Mouse (Mus musculus): ENCODE results near the gene St3gal2. TPM values are rescaled to one million over a fixed set of nuclear protein-coding genes. Genes with fewer than 3 reads are reported as not detected.
A peak's percentile ranks its signal among the peaks of the same experiment; 100 is the strongest.

The St3gal2 gene
- polyA plus RNA-seq (2015; fragmentation: Nextera tagmentation; extraction: Ambion mirVana): 28.0 and 29.2 TPM in 2 replicates

GRCm38 (mm10) chr8:110919341-110920031 lies at the start of gene St3gal2:
Gene St3gal2, plus strand, starts transcription at chr8:110919922.
- H3K9ac ChIP-seq: peak within 1 kb of the TSS; percentile 74
- WGBS: under 1% methylated on average over 28 of the region's 36 CpGs
- peaks cover 30% of the 10 kb centered on the region for H3K4me1 ChIP-seq
- H3K36me3 ChIP-seq (replicated peaks): no peaks in the 10 kb centered on the region
- H3K27ac ChIP-seq: peak within 1 kb of the TSS; percentile 86
- peak within 1 kb of the TSS; percentile 62 for H3K4me3 ChIP-seq
- no peaks in the 10 kb centered on the region for H3K9me3 ChIP-seq
- H3K27me3 ChIP-seq (replicated peaks): no peaks in the 10 kb centered on the region
- ATAC-seq (replicated peaks): peak; percentile 99
- peak within 1 kb of the TSS; percentile 76 for H3K4me2 ChIP-seq

DNA sequence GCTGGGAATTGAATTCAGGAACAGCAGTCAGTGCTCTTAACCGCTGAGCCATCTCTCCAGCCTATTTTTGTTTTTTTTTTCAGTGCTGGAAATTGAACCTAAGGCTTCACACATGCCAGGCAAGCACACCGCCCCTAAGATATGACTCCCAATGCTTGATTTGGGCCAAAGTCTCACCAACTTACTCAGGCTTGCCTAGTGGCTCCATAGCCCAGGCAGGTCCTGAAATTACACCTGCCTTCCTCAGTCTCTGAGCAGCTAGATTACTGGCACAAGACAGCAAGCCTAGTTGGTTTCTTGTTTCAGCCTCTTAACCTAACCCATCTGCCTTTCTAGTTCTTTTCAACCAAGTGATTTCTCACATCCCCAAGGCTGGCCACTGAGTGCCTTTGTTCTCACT lies 49.2 kb upstream of the St3gal2 start:
- Histone ChIP-seq H3K36me3 (replicated peaks) (peaks cover 71% of the 10 kb centered on the region), H3K27ac (no peak overlapping the region), H3K9me3 (no peaks in the 10 kb centered on the region), H3K4me1 (no peaks in the 10 kb centered on the region), H3K27me3 (replicated peaks) (no peaks in the 10 kb centered on the region), H3K4me3 (no peak overlapping the region), H3K9ac (no peak overlapping the region), H3K4me2 (no peak overlapping the region)
- ATAC-seq (replicated peaks): no peak
- WGBS: 93% methylated on average over 2 of the region's 2 CpGs

- Histone ChIP-seq H3K9ac (no peak overlapping the region), H3K9me3 (no peaks in the 10 kb centered on the region), H3K27ac (no peak overlapping the region), H3K36me3 (replicated peaks) (peaks cover 80% of the 10 kb centered on the region), H3K27me3 (replicated peaks) (no peaks in the 10 kb centered on the region), H3K4me3 (no peak overlapping the region), H3K4me2 (no peak overlapping the region), H3K4me1 (no peaks in the 10 kb centered on the region)
- no peak for ATAC-seq (replicated peaks)
- WGBS: 92% methylated on average over 4 of the region's 4 CpGs
Measured at GRCm38 (mm10) chr8:110877862-110878261, 41.9 kb upstream of the St3gal2 start.

DNA sequence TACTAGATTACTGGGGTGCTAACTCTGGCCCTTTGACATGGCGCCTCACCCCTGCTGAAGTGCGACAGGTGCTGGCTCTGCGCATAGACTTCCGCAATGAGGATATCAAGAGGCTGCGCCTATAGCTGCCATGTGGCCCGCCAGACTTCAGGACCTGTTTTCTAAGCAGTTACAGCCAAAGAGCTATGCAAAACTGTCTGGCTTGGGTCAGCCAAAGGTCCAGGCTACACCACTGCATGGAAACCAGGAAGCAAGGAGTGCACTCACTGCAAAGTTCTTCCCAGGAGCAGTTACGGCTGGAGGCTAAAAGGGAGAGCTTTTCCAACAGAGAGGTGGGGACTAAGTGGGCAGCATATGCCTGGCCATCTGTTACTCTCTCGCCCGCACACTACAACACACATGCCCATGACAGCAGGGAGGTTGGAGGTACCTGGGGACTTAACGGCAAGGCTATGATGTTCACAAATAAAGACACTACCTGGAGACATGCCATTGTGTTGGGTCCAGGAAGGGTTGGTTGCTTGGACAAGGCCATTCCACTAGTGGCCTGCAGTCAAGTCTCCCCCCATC lies 37.9 kb upstream of the St3gal2 start:
- no peak for ATAC-seq (replicated peaks)
- peaks cover 61% of the 10 kb centered on the region for H3K36me3 ChIP-seq (replicated peaks)
- no peak overlapping the region for H3K4me2 ChIP-seq
- H3K9ac ChIP-seq: no peak overlapping the region
- no peaks in the 10 kb centered on the region for H3K9me3 ChIP-seq
- H3K4me3 ChIP-seq: no peak overlapping the region
- H3K27ac ChIP-seq: no peak overlapping the region
- H3K4me1 ChIP-seq: no peaks in the 10 kb centered on the region
- 92% methylated on average over 10 of the region's 10 CpGs for WGBS
- no peaks in the 10 kb centered on the region for H3K27me3 ChIP-seq (replicated peaks)

GRCm38 (mm10) chr8:110883824-110884223 lies 35.9 kb upstream of the St3gal2 start:
- Histone ChIP-seq H3K4me1 (no peaks in the 10 kb centered on the region), H3K27ac (no peak overlapping the region), H3K4me3 (no peak overlapping the region), H3K4me2 (no peak overlapping the region), H3K27me3 (replicated peaks) (no peaks in the 10 kb centered on the region), H3K9ac (no peak overlapping the region), H3K36me3 (replicated peaks) (peaks cover 45% of the 10 kb centered on the region), H3K9me3 (no peaks in the 10 kb centered on the region)
- 94% methylated on average over 18 of the region's 18 CpGs for WGBS
- ATAC-seq (replicated peaks): no peak

- Histone ChIP-seq H3K4me1 (no peaks in the 10 kb centered on the region), H3K4me3 (no peak overlapping the region), H3K9me3 (no peaks in the 10 kb centered on the region), H3K36me3 (replicated peaks) (peaks cover 21% of the 10 kb centered on the region), H3K4me2 (no peak overlapping the region), H3K27ac (no peak overlapping the region), H3K27me3 (replicated peaks) (no peaks in the 10 kb centered on the region), H3K9ac (no peak overlapping the region)
- WGBS: 88% methylated on average over 3 of the region's 3 CpGs
- ATAC-seq (replicated peaks): no peak
Measured at GRCm38 (mm10) chr8:110886634-110887033, 33.1 kb upstream of the St3gal2 start.

DNA sequence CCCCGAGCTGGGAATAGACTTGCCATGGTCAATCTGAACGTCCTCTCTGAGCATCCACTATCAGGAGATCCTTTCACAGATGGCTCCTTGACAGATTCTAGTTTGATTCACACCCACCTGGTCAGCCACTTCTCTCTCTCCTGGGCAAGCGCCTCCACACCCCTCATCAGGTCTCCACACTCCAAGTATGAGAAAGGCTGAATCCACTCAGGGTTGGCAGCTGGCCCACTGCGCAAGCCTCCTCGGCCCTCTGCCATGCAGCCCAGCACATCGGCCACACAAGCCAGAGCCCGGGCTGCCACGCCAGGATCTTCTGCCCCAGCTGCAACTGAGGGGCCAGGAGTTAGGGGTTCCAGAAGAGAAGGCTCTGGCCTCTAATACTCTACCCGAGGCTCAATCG lies 32.2 kb upstream of the St3gal2 start:
- Histone ChIP-seq H3K4me1 (no peaks in the 10 kb centered on the region), H3K4me2 (no peak overlapping the region), H3K27ac (no peak overlapping the region), H3K36me3 (replicated peaks) (peaks cover 13% of the 10 kb centered on the region), H3K4me3 (no peak overlapping the region), H3K9ac (no peak overlapping the region), H3K9me3 (no peaks in the 10 kb centered on the region), H3K27me3 (replicated peaks) (no peaks in the 10 kb centered on the region)
- WGBS: 94% methylated on average over 10 of the region's 10 CpGs
- no peak for ATAC-seq (replicated peaks)

DNA sequence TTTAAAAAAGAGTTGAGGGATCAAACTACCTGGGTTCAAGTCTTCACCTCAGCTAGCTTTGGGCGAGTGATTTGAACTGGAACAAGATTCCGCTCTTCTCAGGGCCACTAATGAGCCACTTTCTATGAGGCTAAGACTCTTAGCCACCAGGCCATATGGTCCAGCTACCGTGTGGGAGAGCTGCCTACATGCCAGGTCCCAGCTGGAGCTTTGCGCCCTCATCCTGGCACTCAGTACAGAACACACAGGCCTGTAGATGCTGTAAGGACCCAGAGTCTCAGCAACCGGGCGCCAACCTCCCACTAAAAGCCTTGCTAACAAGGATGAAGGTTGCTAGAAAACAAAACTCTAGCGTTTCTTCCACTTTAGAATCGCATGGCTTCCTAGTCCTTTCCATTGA lies 31.3 kb upstream of the St3gal2 start:
- H3K4me1 ChIP-seq: no peaks in the 10 kb centered on the region
- no peak overlapping the region for H3K27ac ChIP-seq
- peaks cover 4% of the 10 kb centered on the region for H3K36me3 ChIP-seq (replicated peaks)
- H3K9ac ChIP-seq: no peak overlapping the region
- no peaks in the 10 kb centered on the region for H3K27me3 ChIP-seq (replicated peaks)
- ATAC-seq (replicated peaks): no peak
- no peak overlapping the region for H3K4me3 ChIP-seq
- H3K9me3 ChIP-seq: no peaks in the 10 kb centered on the region
- no peak overlapping the region for H3K4me2 ChIP-seq
- WGBS: 91% methylated on average over 8 of the region's 8 CpGs

DNA sequence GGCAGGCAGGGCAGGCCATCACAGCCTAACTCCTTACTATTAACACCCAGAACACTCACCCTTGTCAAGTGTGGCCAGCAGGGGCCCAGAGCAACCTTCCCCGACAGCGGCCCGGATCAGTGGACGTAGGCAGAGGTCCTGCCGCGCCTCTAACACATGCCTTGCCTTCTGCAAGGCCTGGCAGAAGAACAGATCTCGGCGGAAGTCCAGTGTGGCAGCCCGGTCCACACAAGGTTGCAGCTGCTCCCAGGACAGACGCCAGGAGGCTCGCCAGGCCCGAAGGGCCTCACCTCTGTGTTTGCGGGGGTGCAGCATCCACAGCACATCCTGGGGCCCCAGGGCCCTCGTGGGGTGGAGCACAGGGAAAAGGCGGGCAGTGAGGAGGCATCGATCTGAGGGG lies 30.9 kb upstream of the St3gal2 start:
- no peak for ATAC-seq (replicated peaks)
- WGBS: 92% methylated on average over 16 of the region's 16 CpGs
- no peak overlapping the region for H3K9ac ChIP-seq
- H3K27ac ChIP-seq: no peak overlapping the region
- no peak overlapping the region for H3K4me3 ChIP-seq
- no peaks in the 10 kb centered on the region for H3K9me3 ChIP-seq
- no peak overlapping the region for H3K4me2 ChIP-seq
- H3K36me3 ChIP-seq (replicated peaks): no peaks in the 10 kb centered on the region; the same call in none of the 2 replicates
- no peaks in the 10 kb centered on the region for H3K27me3 ChIP-seq (replicated peaks)
- H3K4me1 ChIP-seq: no peaks in the 10 kb centered on the region

DNA sequence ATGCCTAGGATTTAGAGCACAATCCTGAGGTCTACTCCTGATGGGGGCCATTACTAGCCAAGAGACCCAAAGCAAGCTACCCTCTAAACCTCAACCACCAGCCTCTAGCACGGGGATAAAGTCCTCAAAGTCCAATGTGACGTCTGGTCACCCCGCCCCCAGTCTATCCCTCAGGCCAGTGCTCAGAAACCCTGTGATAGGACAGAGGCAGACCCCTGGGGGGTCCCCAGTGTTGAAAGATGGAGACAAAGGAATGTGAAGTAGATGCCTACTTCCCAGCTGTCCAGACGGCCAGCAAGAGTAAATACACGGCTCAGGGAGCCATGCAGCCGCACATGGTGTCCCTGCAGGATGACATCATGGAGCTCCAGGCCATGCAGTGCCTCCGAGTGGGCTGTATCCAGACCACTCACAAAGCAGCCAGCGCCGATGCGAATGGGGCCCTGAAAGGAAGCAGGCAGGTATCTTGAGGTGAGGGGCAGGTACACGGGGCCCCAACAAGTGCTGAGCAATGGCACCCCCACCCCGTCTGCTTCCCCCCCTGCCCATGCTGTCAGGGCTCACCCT lies 29.7 kb upstream of the St3gal2 start:
- no peaks in the 10 kb centered on the region; the same call in 1 of the 2 replicates for H3K36me3 ChIP-seq (replicated peaks)
- H3K27me3 ChIP-seq (replicated peaks): no peaks in the 10 kb centered on the region
- no peak overlapping the region for H3K9ac ChIP-seq
- ATAC-seq (replicated peaks): no peak
- H3K4me2 ChIP-seq: no peak overlapping the region
- no peak overlapping the region for H3K4me3 ChIP-seq
- no peaks in the 10 kb centered on the region for H3K4me1 ChIP-seq
- H3K27ac ChIP-seq: no peak overlapping the region
- 73% methylated on average over 12 of the region's 12 CpGs for WGBS
- no peaks in the 10 kb centered on the region for H3K9me3 ChIP-seq

- no peaks in the 10 kb centered on the region for H3K4me1 ChIP-seq
- no peak overlapping the region for H3K9ac ChIP-seq
- 91% methylated on average over 7 of the region's 7 CpGs for WGBS
- H3K27ac ChIP-seq: no peak overlapping the region
- no peaks in the 10 kb centered on the region for H3K9me3 ChIP-seq
- no peaks in the 10 kb centered on the region; the same call in 1 of the 2 replicates for H3K36me3 ChIP-seq (replicated peaks)
- H3K27me3 ChIP-seq (replicated peaks): no peaks in the 10 kb centered on the region
- ATAC-seq (replicated peaks): no peak
- no peak overlapping the region for H3K4me3 ChIP-seq
- H3K4me2 ChIP-seq: no peak overlapping the region
Measured at GRCm38 (mm10) chr8:110892040-110892439, 27.7 kb upstream of the St3gal2 start.

DNA sequence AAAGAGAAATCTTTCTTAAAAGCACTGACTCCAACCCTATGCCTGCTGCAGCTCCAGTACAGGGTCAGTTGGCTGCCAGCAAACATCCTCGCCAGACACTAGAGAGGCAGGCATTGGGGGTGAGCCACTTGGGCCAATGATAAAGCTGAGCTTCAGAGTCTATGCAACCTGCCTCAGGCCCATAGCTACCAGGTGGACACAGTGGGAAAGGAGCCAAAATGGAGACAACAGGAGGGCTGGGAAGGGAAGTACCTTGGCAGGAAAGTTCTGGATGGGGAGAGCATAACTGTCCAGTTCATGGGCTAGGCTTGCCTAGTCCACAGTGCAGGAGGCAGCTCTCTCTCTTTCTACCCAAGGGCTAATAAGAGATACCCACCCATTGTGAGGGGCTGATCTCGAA lies 26.8 kb upstream of the St3gal2 start:
- no peak overlapping the region for H3K4me2 ChIP-seq
- no peaks in the 10 kb centered on the region; the same call in 1 of the 2 replicates for H3K36me3 ChIP-seq (replicated peaks)
- no peak for ATAC-seq (replicated peaks)
- no peak overlapping the region for H3K27ac ChIP-seq
- no peaks in the 10 kb centered on the region for H3K27me3 ChIP-seq (replicated peaks)
- H3K4me1 ChIP-seq: no peaks in the 10 kb centered on the region
- no peaks in the 10 kb centered on the region for H3K9me3 ChIP-seq
- H3K4me3 ChIP-seq: no peak overlapping the region
- 94% methylated on average over 2 of the region's 2 CpGs for WGBS
- no peak overlapping the region for H3K9ac ChIP-seq

GRCm38 (mm10) chr8:110894851-110895250 lies 24.9 kb upstream of the St3gal2 start:
- Histone ChIP-seq H3K4me3 (no peak overlapping the region), H3K4me2 (no peak overlapping the region), H3K27me3 (replicated peaks) (no peaks in the 10 kb centered on the region), H3K36me3 (replicated peaks) (0 out of 2 replicates have a peak, but pooled peaks cover 3% of the 10 kb centered on the region), H3K4me1 (no peaks in the 10 kb centered on the region), H3K9ac (no peak overlapping the region), H3K9me3 (no peaks in the 10 kb centered on the region), H3K27ac (no peak overlapping the region)
- WGBS: 85% methylated on average over 10 of the region's 10 CpGs
- no peak for ATAC-seq (replicated peaks)

Data from midbrain, embryonic 15.5 days (tissue).